8 mouse cellular contexts compared by ENCODE assay signal in genomic region chr2:163122319-163122718, GRCm38 (mm10). TPM values are rescaled to one million over a fixed set of nuclear protein-coding genes. Genes with fewer than 3 reads are reported as not detected.
DNase-seq lines count a peak whose midpoint lies in the region; ATAC-seq lines count a peak whose summit lies in the region.

No protein-coding gene starts in this region.

- no peaks in the 10 kb centered on the region for H3K36me3 ChIP-seq in hindbrain, embryonic 13.5 days
- H3K36me3 ChIP-seq in limb, embryonic 15.5 days = no peaks in the 10 kb centered on the region

- no peak overlapping the region for H3K4me3 ChIP-seq in hindbrain, embryonic 13.5 days
- no peak overlapping the region for H3K4me3 ChIP-seq in limb, embryonic 15.5 days

- WGBS in hindbrain, embryonic 13.5 days = 23% methylated on average over 9 of the region's 9 CpGs
- 20% methylated on average over 9 of the region's 9 CpGs for WGBS in limb, embryonic 15.5 days

- peak overlapping the region; percentile 30 for H3K4me2 ChIP-seq in hindbrain, embryonic 13.5 days
- peak overlapping the region; percentile 20; the same call in 1 of the 2 replicates for H3K4me2 ChIP-seq in limb, embryonic 15.5 days

- H3K9me3 ChIP-seq in hindbrain, embryonic 13.5 days = no peaks in the 10 kb centered on the region
- no peaks in the 10 kb centered on the region for H3K9me3 ChIP-seq in limb, embryonic 15.5 days

- H3K4me1 ChIP-seq in hindbrain, embryonic 13.5 days (replicated peaks) = peaks cover 25% of the 10 kb centered on the region
- H3K4me1 ChIP-seq in limb, embryonic 15.5 days = peaks cover 5% of the 10 kb centered on the region; the same call in 1 of the 2 replicates

- DNase-seq in adrenal gland, adult (ENCODE audit: inconsistent age in 2 of 2, low spot score in 1 of 2) = peak; percentile 50 to 69
- DNase-seq in adrenal gland, adult 18-20 months (ENCODE audit: low spot score in 2 of 2) = no peak
- peak; percentile 17 for DNase-seq in adrenal gland, adult 8-10 months
- peak; percentile 72 for DNase-seq in forelimb bud, embryonic 11.5 days (ENCODE audit: low read depth, low spot score)
- peak; percentile 15 for DNase-seq in naive thymus-derived CD4-positive, alpha-beta T cell, adult 2 months (ENCODE audit: low read depth)

- no peak overlapping the region; the same call in 1 of the 2 replicates for H3K9ac ChIP-seq in hindbrain, embryonic 13.5 days
- no peak overlapping the region for H3K9ac ChIP-seq in limb, embryonic 15.5 days

- peaks cover 35% of the 10 kb centered on the region for H3K27me3 ChIP-seq in hindbrain, embryonic 13.5 days
- H3K27me3 ChIP-seq in limb, embryonic 15.5 days = peaks cover 12% of the 10 kb centered on the region

- peak overlapping the region; percentile 64; the same call in 1 of the 2 replicates for H3K27ac ChIP-seq in hindbrain, embryonic 13.5 days
- H3K27ac ChIP-seq in limb, embryonic 15.5 days = no peak overlapping the region

- peak; percentile 93 for ATAC-seq in hindbrain, embryonic 13.5 days (ENCODE audit: low FRiP score)
- peak; percentile 76; the same call in 1 of the 2 replicates for ATAC-seq in limb, embryonic 15.5 days (ENCODE audit: insufficient number of reproducible peaks, low FRiP score, low TSS enrichment, low read depth)
- no peak for ATAC-seq in erythroid progenitor cell, adult 5-6 weeks (replicated peaks; ENCODE audit: low FRiP score, poor library complexity, severe bottlenecking)

RNA-seq across cellular contexts. Expression of gene Gtsf1l, which starts 34.7 kb away (rescaled TPM):
- total RNA-seq in adrenal gland, adult 18-20 months (2021) = not detected
- not detected for total RNA-seq in adrenal gland, adult 8-10 months (2022)
- polyA plus RNA-seq in hindbrain, embryonic 13.5 days (2015; fragmentation: Nextera tagmentation; extraction: Ambion mirVana) = 0.25 TPM in 1 of 2 replicates, not detected in the other
- polyA plus RNA-seq in limb, embryonic 15.5 days (2015; fragmentation: Nextera tagmentation; extraction: Ambion mirVana) = not detected in 2 replicates
- not detected in 2 replicates for total RNA-seq in erythroid progenitor cell, adult 5-6 weeks (2015; ENCODE audit: low replicate concordance)
- not detected in 2 replicates for total RNA-seq in erythroid progenitor cell, adult 5-6 weeks (2017; ENCODE audit: low replicate concordance)

Comparison
In these comparisons a context has a peak if more than half of its experiments do, and no peak if none do; other contexts are left out.
1. DNase-seq: peak in adrenal gland, adult (2 of 2), adrenal gland, adult 8-10 months (single experiment), forelimb bud, embryonic 11.5 days (single experiment) and naive thymus-derived CD4-positive, alpha-beta T cell, adult 2 months (single experiment); none in adrenal gland, adult 18-20 months (0 of 2).